Mouse (Mus musculus): Measurements from ENCODE around the gene Pde2a. TPM values are rescaled to one million over a fixed set of nuclear protein-coding genes. Genes with fewer than 3 reads are reported as not detected.

Pde2a gene
- total RNA-seq, 2 experiments from 2014 or later: 113 to 120 TPM

DNA sequence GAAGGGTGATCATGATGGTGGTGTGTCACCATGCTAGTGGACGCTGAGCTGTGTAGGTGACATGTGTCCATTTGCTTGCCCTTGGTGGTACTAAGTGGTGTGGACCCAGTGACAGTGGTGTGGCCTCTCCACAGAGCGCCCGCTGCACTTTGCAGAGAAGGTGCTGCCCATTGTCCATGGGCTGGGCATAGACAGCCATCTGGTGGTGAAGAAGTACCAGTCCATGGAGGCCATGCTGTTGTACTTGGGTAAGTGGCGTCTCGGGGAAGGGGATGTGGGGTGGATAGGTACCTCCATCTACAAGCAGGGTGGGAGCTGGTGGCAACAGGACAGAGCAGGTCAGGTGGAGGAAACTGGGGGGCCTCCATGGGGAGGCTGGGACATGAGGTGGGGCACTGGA lies 17.7 kb upstream of the Pde2a start:
- DNase-seq: no peak

DNA sequence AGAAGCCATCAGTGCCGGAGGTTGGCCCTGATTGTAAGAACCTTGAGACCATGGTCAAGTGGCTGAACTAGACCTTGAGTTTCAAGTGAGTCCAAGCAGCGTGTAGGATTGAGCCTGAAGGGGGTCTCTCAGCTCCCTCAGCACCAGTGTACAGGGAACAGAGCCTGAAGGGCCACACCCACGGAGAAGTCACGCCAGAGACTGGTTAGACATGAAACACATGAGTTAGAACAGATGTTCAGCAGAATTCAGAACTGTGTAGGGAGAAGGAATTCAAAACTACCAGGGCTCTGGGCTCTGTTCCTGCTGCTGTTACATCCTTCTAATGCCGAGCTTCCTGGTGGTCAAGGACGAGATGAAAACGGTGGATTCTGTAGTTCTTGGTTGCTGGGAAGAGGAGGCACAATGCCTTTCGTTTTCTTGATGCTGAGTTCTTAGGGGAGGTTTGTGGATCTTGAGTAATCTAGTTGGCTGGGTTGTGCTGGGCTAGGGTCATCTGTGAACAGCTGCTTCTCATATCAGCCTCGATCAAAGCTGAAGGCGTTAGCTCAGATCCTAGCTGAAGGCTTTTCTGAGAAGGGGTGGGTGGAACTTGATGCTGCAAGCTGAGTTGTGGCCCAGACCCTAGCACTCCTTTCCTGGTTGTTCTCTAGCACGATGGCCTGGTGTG lies 11.1 kb upstream of the Pde2a start, which contains the start of gene Gm45837:
TSS of gene Gm45837 (plus strand) at position 620 of the 670 bp plus-strand sequence.
- DNase-seq: no peak

DNA sequence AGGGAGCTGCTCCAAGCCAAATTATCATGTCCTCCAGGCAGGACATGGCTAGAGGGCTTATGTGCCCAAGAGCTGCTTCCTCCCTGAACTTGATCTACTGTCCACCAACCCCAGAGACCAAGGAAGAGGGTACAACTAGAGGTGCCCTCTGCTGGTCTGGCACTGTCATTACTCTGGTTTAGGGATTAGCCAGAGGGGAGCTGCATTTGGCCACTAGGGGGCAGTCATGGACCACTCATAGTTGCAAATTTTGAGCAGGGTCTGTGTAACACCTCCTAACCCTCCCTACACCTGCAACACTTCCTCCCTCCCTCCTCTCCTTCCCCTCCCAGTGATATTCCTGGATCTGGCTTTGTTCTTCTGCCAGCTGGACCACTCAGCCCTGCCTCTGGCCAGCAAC lies 8.7 kb upstream of the Pde2a start:
- DNase-seq: peak; percentile 89

DNA sequence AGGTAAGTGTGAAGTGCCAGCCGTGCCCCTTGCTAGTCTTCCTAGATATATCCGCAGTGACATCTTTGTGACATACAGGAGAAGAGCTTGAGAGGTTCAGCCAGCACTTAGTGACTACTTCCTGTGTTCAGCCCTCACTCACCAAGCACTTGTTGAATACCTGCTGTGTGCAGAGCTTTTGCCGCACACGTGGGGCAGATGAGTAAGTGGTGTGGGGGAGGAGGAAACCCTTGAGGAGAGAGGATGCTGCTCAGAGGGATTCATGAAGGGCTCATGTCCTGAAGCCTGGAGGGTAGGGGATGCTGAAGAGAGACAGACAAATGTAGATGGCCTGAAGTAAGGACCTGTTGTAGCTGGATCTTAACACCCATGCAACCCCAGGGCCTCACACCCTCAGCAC lies 7.3 kb upstream of the Pde2a start:
- DNase-seq: no peak

DNA sequence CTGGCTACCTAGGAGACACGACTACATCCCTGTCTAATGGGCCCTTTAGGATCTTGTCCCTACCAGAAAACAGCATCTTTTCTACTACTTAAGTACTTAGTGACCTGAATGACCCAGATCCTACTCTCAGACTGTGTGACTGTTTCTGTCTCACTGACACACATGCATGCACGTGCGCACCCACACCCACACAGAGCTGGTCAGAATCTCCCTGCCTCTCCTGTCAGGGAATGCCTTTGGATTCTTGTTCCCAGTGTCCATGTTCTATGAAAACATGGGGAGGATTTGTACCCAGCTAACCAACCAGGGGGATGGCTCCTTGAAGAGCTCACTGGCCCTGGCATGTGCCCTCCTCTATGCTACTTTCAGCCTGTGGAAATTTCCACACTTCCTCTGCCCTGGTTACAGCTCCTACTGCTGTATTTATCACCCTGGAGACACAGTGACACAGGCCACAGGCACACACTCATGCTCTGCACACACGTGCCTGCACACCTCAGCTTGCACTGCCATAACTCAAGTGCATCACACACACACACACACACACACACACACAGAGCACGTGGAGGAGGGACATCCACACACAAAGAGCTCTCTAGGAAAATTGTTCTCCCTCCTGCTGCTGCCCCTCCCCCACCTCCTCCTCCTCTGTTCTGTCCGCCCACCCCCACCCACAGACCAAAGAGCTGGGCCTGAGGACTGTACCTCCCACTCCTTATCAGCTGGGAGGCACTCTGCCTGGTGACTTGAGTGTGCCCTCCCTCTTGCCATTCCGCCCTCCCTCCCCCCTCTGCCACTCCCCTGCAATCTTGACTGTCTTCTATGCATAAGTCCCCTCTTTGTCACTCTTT lies 6.6 kb upstream of the Pde2a start:
- no peak for DNase-seq

DNA sequence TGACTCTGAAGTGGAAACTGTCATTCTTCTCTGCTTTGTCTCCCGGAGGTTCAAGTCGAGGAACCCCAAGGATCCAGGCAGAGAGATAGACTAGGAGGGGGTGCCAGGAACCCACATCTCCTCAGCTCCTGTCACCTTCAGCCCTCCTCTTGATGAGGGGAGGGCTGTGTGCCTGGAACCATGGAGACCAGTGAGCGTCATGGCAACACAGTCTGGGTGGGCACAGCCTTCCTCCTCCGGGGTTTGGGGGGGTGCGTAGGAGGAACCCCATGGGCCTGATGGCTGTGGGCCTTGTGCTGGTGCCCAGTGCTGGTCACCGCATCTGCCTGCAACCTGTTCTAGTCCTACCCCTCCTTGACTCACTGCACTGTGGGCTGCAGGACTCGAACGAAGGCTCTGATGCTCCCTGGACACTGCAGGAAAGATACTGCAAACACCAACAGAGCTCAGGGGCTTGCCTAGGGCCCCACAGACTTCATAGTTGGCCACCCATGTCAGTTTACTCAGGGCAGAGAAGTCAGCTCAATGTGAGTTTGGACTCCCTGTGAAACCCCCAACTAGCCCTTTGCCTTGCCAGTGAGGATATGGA lies 5.9 kb upstream of the Pde2a start:
- no peak for DNase-seq

DNA sequence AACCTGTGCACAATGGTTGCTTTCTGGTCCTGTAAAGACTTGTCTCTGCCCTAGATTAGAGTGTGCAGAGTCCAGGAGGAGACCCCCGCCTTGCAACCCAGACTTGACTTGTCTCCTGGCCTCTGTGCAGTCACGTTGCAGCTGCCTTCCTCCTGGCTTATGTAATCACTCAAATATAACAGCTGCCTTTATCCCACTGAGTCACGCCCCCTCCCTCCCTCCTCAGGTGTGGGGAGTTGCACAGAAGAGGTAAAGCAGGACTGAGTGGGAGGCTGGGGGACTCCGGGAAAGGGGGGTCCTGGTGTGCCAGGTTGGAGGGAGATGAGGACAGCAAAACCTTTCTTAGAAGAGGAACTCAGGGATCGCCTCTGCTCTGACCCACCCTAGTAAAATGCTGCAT lies 5.1 kb upstream of the Pde2a start:
- DNase-seq: no peak

DNA sequence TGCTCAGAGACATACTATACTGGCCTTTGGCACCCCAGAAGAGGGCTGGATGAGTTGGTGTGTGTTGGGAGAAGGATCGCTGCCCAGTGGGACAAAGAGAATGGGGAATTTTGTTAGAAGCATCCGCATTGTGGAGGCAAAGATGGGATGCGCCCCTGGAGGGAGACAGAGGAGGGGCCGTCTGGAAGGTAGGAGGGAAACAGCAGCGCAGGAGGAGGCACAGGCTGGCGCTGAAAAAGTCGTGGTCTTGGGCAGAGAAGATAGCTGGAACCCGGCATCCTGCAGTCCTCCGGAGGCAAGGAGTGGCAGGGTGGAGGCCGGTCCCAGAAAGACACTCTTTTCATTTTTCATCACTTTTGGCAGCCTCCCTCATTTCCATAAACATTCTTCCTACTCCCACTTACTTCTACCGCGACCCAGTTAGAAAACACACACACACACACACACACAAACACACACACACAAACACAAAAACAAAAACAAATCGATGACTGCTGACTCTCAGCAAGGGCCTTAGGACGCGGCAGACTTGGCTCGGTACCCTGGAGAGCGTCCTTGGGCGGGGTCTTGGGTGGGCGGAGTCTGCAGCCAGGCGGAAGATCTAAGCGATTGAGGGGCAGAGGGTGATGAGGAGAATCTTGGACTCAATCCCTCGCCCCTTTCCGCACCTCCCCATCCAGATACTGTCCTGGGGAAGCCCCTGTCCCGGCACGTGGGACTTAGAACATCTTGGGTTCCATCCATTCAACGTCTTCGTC lies 2.3 kb upstream of the Pde2a start:
- DNase-seq: peak; percentile 45

DNA sequence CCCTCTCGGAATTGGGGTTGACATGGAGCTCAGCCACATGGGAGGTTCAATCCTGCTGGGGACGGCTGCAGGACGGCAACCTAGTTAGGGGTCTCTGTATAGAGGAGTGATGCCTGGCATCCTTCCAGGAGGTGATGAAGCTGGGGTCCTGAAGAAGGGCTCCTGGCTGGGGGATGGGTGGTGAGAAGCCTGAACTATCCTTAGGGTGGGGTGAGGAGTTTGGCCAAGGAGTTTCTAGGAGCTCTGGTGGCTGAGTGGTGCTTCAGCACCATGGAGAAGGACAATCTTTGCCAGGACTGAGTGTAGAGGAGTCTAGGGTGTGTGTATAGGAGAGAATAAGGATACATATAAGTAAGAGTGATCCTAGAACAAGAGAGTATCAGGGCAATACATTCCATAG lies 578 bp downstream of the Pde2a start:
- DNase-seq: peak; percentile 35

DNA sequence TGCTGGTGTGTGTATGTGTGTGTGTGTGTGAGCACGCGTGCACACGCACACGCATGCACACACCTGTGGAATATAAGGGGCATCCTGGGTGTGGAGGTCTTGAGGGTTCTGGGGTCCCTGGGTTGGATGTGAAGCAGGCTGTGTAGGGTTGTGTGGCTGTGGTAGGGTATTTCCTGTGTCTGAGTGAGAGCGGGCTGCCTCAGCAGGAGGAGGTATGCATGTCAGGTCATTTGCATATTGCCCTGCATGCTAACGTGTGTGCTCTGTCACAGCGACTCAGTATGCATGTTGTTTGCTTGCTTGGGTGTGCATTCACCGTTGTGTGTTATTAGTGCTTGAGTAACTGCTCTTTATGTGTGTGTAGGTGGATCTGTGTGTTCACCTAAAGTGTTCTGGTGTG lies 1.2 kb downstream of the Pde2a start:
- no peak for DNase-seq

DNA sequence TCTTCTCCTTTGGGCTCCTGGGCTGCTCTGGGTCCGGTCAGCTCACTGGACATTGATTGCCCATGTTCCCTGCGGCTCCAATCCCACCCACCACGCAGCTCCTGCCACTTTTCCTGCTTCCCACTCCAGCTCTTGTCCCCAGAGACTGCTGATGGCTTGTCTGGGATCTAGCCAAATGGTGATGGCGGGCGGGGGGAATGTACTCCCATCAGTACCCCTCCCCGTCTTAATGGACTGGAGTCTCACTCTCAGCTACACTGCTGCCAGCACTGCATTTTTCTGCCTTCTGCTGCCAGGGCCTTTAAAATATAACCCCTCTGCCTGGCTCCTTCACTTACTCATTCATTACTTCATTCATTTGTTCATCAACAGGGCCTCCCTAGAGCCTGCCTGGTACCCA lies 2.5 kb downstream of the Pde2a start:
- DNase-seq: no peak

DNA sequence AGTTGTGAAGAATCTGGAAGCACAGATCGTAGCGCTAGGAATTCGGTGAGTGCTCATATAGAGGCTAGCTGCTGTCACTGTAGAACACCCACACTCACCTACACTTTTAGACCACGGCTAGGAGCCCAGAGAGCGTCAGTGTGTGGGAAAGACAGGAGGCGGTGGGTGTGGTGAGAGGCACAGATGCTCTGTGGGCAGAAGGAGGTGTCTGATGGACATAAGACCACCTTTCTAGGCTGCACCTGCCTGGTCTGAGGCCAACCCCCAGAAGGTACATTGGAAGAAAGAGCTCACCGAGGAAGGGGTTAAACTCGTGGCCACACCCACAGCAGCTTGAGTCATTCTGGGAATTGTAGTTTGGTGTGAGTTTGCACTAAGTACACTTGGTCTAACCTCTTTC lies 5.2 kb downstream of the Pde2a start:
- no peak for DNase-seq

DNA sequence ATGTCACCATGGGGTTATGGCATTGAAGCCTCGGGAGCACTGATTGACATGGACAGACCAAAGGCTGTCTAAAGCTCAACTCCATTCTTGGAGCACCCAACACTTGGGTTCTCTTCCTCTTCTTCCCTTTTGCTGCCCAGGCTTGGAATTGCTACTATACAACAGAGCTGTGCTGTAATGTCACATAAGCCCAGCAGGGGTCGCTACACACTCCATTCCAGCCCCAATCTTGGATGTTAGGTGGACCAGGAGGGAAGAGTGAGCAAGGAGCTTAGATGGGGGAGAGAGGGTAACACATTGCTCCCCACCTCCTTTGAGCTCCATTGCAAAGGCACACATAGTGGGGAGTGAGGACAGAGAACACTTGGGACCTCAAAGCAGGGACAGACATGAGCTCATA lies 6.2 kb downstream of the Pde2a start:
- peak; percentile 70 for DNase-seq

DNA sequence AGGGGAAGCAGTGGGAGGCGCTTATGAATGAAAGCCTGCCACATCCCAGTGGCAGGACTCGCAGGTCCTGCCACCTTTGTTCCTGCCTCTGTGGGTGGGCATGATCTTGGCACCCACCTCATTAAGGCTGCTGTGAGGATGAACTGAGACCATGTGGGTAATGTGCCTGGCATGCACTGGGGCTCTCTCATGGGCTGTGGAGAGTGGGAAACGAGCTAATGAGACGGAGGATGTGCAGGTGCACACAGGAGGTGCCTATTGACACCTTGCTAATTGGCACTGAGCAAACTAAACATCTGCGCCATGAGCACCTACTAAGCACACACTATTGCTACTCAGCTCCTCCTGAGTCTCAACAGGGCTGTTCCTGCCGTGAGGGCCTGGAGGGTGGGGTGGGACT lies 13.5 kb downstream of the Pde2a start:
- DNase-seq: no peak

DNA sequence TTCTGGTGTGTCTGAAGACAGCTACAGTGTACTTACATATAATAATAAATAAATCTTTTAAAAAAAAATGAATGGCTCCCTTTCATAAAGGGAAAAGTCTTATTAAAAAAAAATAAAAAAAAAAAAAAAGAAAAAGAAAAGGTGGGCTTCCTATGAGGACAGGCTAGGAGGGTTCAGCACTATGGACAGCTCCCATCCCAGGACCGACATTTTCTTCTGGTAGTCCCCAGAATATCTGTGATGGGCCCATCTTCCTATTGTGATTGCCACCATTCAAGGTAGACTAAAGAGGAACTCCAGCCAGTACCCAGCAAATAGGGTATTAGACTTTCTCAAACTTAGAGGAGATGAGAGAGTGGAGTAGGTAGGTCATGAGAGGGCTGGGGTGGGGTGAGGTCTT lies 16.4 kb downstream of the Pde2a start:
- DNase-seq: no peak

DNA sequence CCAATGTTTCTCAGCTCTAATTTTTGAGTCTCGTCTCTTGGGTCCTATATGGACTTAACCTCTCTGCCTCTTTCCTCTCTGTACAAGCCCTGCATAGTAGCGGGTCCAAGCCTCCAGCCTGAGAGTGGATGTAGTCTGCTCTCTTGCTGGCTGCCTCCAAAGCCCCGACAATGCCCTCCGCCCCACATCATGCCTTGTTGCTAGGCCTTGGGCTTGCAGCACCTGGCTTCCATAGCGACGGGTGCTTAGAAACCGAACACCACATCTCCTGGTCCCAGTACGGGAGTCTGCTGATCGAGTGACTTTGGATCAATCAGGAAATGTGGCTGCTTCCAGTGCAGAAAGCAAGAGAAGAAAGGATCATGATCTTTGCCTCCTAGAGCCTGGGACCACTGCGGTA lies 21.6 kb downstream of the Pde2a start:
- no peak for DNase-seq

DNA sequence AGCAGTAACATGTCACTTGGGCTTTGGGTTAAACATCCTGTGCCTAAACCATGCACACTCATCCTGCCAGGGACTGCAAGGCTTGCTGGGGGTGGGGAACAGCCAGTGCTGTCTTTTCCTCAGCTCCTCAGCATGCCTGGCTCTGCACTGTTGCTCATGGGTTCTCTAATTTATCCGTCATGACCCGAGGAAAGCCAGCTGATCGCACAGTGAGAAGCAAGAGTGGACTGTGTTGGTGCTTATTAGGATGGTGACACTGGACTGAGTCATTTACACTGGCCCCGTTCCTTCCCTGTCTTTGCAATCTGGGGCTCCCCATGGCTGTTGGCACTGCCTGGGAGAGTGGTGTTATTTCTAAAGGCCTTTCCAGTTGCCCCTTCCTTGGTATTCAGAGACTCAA lies 22.7 kb downstream of the Pde2a start:
- no peak for DNase-seq

DNA sequence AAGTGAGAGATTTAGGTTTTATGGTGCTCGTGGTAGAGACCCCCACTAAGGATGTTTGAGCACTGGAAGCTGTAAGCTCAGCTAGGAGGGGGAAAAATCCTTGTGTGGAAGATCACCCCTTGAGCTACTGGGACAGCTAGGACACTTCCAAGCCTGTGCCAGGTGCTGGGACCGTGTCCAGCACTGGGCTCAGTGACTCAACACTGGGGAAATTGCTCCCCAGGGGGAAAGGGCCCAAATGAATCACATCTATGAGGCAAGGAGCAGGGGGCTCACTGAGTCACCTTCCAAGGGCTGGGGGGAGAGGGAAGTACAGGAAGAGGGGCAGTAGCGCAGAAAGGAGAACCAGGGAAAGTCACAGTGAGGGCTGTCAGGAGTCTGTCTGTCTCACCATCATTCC lies 28.4 kb downstream of the Pde2a start:
- DNase-seq: peak; percentile 63

DNA sequence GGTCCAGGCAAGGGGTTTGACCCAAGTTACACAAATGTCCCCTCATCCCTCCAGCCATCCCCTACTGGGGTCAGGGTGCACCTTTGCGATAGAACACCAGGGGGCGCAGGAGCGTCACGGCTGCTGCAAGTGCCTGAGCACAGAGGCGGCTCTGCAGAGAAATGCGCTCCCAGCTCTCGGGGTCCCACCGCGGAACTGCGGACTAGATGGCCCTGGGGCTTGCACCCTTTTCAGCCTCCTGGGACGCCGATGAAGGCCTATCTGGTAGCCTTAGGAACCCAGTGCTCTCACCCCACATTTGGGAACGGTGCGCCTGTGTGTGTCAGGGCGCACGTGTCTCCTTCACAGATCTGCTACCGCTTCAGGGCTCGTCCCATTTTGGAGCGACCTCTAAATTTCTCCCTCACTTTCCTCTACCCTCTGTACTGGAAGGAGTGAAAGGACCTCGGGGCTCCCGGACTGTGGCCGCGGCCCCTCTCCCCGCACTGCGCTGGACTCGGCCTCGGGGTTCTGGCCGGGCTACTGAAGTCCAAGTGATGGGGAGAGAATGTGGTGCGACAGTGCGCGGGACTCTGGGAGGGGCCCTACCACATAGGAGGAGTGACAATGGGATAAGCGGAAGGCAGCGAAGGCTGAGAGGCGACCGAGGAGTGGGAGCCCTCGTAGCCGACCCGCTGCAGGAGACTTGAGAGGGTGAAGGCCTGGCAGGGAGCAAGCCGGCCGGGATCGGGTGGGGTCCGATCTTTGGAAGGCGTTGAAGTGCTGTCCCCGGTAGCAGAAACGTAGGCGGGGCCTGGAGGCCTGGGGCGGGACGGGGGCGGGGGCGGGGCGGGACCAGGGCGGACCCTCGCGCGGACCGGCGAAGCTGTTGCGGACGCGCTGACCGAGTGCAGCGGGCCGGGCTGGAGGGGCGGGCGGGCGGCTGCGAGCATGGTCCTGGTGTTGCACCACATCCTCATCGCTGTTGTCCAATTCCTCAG lies 29.2 kb downstream of the Pde2a start:
- DNase-seq: peak; percentile 96

DNA sequence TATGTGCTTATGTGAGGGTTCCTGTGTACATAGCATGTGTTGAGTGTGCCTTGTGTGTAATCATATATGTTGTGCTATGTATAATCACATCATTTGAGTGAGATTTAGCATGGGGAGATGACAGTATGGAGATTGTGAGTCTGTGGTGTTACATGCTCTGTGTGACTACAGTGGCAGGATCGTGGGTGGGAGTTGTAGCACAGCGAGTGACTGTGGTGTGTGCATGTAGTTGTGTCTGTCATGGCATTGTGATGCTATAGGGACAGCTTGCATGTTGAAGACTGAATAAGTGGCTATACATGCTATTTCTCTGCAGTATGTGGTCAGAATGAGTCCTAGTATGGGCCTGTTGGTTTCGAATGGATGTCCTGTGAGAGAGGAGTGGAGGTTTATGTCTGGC lies 31.2 kb downstream of the Pde2a start:
- DNase-seq: no peak

DNA sequence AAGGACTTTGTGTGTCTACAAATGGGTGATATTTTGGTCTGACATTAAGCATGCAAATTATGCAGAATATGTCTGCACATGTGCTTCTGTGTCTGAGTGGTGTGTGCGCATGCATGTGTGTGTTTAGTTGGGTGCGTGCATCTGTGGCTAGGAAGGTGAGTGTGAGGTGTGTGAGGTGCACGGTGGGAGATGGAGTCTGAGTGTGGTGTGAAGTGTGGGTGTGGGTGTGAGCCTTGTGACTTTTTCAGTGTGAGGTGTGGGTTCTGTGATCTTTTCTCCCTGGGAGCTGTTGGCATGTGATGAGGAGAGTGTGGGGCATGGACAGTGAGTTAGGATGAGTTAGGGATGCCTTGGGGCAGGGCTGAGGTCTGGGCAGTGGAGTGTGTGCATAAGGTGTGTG lies 31.8 kb downstream of the Pde2a start:
- DNase-seq: no peak

DNA sequence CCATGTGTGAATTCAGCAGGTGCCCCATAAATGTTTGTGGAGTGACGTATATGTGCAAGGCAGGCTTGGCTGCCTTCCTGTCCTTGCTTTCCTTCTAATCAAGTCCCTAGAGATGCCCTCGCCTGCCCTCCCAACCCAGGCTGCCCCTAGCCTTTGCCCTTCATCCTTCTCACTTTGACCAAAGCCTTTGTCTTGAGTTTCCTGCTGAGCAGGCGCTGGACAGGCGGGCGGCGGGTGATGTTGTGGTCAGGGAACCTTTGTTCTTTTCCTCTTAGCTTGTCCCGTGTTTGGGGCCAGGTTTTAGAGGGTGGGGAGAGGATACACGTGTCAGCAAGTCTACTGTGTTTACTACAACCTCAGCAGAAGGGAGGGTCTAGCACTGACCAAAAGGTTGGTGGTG lies 32.2 kb downstream of the Pde2a start:
- peak; percentile 64 for DNase-seq
